Mouse (Mus musculus): Measurements from ENCODE around the gene Hat1.
"Not testable (repeated sequence)": the region's sequence is repeated elsewhere in the genome, so short reads cannot be mapped to it uniquely, and the experiment has no call there.

The Hat1 gene

DNA sequence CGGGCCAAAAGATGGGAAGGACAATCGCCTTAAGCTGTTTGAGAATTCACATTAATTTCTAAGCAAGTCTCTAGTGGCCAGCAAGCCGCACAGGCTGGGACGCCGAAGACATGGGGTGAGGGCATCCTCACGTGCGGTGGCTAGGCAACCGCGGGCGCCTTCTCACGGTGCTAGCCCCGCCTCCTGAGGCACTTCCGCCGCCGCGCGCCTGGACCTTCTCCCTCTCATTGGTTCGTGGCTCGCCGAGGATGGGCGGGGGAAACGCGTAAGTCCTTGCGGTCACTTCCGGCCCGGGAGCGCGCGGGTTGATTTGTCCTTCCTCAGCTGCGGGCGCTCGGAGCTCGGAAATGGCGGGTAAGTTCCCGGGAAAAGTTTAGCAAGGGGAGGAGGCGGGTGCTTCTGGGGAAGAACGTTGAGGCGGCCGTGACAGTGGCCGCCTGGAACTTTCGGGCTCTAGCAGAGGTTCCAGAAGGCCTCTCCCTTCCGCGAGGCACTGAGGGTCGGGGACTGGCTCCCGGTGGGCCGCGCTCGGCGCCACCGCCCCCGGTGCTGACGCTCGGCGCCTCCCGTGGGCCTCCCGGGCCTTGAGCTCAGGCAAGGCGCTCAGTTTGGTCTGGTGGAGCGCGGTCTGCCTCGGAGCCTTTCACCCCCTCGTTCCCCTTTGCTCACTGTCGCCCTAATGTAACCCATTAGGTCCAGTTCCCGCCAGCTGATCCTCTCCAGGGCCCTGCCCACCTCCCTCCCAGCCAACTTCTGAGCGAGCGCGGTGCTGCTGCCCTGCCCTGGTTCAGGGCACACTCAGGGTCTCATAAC lies at the start of gene Hat1:
TSS of gene Hat1 (plus strand) at position 8 of the 813 bp plus-strand sequence.
- DNase-seq (ENCODE audit: low spot score in 2 of 2): peak; percentile 88 to 89

DNA sequence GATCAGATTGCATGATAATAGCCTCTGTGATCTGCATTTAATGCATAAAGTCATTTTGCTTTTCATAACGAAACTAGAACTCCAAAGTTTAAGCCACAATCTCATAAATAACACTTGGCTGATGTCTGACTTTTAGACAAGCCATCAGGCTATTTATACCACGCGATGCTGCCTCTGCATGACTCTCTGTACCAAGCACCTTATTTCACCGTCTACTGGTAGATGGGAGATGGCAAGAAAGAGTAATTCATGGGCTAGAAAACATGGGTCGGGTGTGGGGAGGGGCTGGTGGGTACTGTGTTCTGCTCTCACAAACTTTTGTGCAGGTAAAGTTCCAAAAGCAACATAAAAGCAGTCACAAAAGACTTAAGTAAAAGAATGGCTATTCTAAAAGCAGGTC lies 48.6 kb upstream of the Hat1 start:
- DNase-seq (ENCODE audit: low spot score in 2 of 2): no peak

DNA sequence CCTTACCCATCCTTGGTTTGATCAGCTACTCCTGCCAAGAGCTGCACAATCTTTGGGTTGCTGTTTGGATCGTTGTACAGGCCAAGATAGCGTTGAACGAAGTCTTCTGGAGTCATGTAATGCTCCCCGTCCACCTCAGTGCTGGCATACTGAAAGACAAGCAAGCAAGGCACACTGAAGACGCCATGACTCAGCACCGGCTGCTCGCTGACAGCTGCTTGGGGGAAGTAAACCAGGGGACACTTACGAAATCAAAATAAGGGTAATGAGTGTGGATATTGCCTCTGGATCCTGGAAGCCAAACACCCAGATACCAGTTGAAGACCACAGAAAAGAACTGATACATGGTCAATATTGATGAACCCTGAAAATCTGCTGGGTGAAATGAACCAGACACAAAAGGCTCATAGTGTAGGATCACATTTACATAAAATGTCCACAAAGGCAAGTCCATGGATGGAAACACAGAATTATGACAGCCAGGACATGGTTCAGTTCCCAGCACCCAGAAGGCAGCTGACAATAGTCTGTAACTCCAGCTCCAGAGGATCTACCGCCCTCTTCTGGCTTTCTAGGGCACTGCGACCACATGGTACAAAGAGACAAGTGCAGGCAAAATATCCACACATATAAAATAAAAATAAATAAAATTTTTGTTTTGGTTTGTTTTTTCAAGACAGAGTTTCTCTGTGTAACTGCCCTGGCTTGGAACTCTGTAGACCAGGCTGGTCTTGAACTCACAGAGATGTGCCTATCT lies 44.7 kb upstream of the Hat1 start:
- DNase-seq (ENCODE audit: low spot score in 2 of 2): no peak

DNA sequence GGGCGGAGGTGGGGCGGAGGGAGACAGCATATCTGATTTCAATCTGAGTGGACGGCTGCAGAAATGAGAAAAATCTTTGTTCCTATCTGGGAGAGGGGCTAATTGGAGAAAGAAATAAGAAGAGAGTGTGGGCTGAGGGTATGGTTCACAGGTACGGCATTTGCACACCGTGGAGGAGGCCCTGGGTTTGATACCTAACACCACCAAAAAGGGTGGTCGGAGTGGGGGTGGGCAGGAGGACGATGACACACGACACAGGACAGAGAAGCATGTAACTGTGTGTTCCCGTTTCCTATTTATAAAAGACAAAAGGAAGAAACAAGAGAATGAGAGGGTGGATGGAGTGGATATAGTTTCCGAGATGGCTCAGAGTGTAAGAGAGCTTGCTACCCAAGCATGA lies 41.6 kb upstream of the Hat1 start:
- no peak for DNase-seq (ENCODE audit: low spot score in 2 of 2)

DNA sequence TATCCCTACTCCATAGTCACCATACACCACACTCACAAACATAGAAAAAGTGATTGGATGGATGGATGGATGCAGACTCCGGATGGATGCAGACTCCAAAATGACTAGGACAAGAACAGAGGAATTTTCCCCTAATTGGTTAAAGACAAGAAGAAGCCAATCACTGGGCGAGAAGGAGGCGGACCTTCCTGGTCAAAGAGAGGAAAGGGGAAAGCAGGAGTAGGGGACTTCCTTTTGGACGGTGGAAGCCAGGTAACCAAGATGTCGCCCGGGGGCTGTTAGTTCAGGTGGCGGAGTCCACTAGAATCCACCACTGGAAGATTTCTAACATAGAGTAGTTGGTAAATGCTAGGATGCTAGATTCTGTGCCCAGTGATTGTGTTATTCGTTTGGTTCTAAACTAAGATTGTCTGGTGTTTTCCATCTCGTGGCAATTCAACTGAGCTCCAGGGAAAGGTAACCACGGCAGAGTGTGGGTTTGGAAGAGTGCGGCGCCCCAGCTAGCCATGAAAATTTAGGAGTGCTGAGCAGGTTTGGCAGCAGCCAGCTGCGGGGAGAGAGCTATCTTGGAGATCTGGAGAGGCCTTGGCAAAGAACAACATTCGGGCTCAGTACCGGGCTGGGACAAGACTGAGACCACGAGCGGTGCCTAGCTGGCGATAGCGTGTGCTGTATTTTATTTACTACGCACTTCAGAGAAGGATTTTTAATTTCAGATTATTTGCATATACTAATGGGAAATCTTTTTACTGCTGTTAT lies 40.8 kb upstream of the Hat1 start:
- no peak for DNase-seq (ENCODE audit: low spot score in 2 of 2)

DNA sequence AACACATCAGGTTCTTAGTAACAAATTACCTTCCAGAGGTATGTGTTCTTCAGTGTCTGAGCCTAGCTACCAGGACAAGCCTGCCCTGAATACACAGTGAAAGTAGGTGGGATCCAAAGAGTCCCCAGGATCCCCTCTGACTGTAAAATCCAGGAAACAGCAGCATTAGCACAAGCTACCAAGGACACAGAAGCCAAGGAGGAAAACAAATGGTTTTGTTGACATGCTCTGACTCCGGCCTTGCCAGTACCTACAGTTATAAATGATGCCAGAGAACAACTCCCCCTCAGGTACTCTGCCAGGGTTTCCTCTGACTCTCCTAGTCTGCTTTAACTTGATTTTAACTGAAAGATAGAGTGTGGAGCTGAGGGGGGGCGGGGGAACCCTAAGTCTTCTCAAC lies 39.2 kb upstream of the Hat1 start:
- no peak for DNase-seq (ENCODE audit: low spot score in 2 of 2)

DNA sequence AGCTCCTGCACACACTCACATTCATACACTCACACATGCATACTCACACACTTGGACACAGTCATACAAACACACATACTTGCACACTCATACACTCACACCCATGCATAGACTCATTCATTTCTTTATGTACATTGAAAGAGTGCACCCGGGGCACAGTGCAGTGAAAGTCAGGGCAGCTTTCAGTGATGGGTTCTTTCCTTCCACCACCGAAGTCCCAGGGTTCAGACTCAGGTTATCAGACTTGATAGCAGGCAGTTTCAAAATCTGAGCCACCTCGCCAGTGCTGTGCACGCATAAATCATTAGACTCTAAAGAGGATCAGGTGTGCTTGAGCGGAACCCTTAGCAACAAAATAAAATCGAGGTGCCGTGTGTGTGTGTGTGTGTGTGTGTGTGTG lies 38.6 kb upstream of the Hat1 start:
- no peak for DNase-seq (ENCODE audit: low spot score in 2 of 2)

DNA sequence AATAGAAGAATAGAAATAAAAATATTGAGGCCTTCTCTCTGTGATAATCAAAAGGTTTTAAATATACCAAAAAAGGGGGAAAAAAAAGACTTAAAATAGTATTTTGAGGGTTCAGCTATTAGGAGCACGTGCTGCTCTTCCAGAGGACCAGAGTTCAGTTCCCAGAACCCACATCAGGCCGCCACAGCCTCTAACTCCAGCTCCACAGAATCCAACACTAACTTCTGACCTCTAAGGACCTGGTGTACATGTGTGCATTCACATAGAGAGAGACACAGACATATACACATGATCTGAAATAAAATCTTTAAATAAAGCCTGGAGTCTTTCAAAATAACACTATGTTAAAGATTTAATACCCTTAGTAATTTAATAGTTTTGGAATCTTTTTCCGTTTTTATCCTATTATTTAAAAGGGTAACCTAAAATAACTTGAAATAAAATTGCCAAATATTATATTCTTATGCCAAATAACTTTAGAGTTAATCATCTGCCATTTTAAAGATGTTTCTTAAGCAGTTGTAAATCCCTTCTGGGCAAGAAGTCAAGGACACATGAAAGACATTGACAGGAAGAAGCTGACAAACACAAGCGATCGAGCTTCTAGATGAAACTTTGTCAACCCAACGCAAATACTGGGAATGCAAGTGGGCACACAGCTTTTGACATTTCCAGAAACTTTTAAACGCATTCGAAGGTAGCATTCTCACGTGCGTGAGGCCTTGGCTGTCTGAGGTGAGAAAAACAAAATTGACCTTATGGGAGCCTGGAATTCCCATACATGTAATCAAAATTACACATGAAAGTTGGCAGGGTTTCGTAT lies 37.6 kb upstream of the Hat1 start:
- no peak for DNase-seq (ENCODE audit: low spot score in 2 of 2)

DNA sequence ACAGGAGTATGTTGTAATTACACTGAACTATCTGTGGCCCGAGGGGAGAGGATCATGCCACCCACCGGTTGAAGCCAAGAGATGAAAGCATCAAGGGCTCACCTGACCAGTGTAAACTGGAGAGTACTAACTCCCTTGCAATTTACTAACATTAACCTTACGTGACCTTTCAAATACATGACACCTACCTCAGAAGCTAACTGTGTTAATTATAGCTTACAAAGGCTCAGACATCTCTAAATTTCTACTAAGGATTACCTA lies 37.1 kb upstream of the Hat1 start:
- DNase-seq (ENCODE audit: low spot score in 2 of 2): no peak

DNA sequence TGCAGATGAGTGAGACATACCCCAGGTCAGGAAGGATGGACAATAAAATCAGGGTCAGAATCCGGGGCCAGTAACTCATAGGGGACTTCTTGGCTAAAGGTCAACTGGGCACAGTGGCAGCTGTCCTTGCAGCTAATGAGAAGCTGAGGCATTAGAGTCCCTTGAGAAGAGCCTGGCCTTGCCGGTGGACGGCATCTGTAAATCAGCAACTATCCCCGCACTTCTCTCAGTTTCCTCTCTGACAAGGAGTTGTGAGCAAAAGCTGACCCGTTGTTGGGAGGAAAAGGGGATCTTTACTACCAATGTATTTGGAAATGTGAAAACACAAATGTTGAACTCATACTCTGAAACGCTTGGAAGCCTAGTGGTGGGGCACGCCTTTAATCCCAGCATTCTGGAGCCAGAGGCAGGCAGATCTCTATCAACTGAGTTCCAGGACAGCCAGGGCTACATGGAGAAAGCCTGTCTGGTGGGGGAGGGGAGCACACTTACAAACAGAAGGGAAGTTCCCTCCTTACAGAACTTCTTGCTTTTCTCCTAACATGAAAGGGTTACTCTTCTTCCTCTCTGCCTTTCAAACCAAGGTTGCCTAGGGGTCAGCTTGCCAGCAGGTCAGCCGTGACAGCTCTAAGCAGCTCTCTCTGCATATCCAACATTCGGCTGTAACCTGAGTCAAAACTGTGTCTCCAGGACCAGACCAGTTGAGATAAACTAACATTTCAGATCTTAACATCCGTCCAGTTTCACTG lies 35.3 kb upstream of the Hat1 start:
- DNase-seq (ENCODE audit: low spot score in 2 of 2): no peak

DNA sequence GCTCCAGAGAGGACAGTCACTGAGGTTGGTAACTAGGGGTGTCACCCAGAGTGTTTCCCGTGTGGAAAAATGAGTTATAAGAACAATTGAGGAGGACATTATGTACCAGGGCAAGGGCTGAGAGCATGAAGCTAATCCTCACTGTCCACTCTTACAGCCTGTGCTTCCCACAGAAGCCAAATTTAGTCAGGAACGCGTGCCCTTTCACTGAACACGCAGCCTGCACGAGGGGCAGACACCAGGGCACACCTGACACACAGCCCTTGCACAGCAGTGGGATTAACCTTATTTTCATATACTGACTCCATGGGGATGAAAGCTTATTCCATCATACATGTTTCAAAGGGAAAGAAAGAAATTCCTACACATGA lies 34.7 kb upstream of the Hat1 start:
- no peak for DNase-seq (ENCODE audit: low spot score in 2 of 2)

DNA sequence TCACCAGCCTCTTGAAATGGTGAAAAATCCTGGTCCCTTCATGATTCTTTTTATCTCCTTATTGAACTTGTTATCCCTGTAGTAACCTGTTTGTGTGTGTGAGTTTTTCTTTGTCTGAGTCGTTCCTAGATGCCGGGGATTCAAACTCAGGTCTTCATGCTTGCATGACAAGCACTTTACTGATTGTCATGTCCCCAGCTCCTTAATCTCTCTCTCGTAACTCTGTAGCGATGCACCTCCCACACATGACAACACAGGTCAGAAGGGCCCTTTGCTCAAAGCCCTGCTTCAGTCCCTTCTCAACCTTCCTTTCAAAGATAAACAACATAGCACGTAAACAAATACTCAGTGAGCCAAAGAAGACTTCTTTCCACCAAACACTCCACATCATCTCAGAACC lies 30.4 kb upstream of the Hat1 start:
- no peak for DNase-seq (ENCODE audit: low spot score in 2 of 2)

DNA sequence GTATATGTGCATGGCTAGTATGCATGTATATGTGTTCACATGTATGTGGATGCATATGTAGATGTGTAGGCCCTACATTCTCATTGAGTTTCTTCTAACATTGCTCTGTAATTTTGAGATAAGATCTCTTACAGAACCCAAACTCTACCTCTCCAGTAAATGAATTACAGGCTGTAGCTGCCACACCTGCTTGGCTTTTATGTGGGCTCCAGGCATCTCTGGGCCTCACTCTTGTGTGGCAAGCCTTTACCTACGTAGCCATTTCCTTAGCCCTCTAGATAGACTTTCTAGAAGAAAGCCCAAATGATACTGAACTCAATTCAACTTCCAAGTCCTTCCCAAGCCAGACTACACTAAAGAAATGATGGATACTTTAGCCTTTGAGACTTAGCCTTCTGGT lies 28.6 kb upstream of the Hat1 start:
- DNase-seq (ENCODE audit: low spot score in 2 of 2): no peak

DNA sequence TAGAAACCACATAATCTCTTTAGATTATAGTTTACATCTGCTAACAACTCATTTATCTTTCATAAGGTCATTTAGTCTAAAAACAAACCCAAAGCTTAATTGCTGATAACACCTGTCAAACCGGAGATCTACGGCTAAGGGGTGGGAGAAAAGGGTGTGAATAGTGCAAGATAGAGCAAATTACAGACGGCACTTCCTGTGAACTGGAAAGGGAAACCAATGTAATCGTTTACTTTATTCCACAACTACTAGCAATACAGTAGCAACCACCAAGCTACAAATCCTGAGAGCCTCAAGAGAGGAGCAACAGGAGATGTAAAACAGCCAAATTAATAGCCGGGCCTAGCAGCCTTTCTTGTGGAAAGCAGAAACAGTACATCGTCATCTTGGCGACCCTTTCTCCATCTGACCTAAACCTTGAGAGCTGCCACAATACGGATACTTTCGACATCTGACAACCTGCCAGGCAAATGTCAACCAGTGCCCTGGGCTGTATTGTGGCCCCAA lies 22.1 kb upstream of the Hat1 start:
- no peak for DNase-seq (ENCODE audit: low spot score in 2 of 2)

DNA sequence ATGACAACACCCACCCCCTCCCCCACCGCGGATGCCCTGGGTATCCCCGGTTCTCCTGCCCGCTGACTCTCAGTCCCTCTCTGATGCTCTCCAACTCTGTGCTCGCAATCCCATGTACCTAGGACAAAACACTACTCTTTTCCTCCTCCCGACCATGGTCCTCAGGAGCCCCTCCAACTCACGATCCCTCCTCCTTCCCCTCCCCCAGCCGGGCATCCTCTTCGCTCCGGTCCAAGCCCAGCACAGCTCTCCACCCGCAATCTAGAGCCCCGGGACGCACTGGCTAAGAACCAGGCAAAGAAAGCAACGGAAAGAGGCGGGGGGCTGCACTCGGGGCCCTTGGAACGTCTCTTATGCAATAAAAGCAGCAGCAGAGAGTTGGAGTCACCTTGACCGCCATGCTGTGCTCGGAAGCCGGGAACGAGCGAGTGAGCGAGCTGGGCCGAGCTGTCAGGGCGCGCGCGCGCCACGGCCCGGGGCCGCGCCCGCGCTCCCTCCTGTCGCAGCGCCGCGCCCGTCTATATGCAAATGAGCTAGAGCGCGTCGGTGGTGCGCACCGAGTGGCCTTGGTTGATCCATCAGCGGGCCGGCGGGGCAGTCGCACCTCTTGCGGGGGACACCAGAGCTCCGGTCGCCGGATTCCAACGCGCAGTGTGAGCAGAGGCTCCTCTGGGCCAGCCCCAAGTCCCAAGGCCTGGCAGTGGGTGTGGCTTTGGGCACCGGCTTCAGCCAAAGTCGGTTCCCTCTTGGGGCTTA lies 21.5 kb upstream of the Hat1 start, which contains the start of gene Slc25a12:
TSS of gene Slc25a12 (minus strand) at position 625 of the 756 bp plus-strand sequence.
- peak; percentile 48 to 57 for DNase-seq (ENCODE audit: low spot score in 2 of 2)

DNA sequence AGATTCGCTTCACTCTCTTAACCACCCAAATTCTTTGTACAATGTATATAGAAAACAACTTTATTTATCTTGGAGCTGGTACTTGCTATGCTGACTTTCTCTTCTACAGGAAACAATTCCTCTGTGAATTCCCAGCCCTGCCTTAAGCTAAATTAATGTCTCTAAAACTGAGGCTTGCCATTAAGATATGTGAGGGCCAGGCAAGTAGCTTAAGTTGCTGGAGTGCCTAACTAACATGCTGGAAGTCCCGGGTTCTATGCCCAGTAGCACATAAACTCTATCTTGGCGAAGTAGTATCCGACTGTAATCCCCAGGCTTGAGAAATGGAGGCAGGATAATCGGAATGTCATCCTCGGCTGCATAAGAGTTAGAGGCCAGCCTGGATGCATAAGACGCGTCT lies 20.7 kb upstream of the Hat1 start:
- DNase-seq (ENCODE audit: low spot score in 2 of 2): no peak

DNA sequence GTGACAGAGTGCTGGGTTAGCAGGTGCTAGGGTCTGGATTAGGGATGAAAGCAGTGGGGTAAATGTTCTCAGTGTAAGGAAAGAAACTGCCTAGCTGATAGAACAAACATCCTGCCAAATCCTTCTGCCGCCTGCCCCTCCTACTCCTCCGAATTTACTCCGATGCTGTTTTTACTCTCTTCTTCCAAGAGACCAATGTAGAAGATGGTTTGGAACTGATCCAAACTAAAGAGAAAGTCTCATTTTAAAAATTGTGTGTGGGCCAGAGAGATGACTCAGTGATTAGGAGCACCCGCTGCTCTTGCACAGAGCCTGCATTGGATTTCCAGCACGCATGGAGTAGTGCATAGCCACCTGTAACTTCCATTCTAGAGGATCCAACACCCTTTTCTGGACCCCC lies 17.0 kb upstream of the Hat1 start:
- no peak for DNase-seq (ENCODE audit: low spot score in 2 of 2)

DNA sequence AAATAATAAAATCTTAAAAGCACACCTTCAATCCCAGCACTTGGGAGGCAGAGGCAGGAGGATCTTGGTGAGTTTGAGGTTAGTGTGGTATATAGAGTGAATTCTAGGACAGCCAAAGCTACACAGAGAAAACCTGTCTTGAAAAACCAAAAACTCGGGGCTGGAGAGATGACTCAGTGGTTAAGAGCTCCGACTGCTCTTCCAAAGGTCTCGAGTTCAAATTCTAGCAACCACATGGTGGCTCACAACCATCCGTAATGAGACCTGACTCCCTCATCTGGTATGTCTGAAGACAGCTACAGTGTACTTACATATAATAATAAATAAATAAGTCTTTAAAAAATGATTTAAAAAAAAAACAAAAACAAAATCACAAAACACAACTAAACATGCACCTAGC lies 16.5 kb upstream of the Hat1 start:
- not testable (repeated sequence) for DNase-seq (ENCODE audit: low spot score in 2 of 2)

DNA sequence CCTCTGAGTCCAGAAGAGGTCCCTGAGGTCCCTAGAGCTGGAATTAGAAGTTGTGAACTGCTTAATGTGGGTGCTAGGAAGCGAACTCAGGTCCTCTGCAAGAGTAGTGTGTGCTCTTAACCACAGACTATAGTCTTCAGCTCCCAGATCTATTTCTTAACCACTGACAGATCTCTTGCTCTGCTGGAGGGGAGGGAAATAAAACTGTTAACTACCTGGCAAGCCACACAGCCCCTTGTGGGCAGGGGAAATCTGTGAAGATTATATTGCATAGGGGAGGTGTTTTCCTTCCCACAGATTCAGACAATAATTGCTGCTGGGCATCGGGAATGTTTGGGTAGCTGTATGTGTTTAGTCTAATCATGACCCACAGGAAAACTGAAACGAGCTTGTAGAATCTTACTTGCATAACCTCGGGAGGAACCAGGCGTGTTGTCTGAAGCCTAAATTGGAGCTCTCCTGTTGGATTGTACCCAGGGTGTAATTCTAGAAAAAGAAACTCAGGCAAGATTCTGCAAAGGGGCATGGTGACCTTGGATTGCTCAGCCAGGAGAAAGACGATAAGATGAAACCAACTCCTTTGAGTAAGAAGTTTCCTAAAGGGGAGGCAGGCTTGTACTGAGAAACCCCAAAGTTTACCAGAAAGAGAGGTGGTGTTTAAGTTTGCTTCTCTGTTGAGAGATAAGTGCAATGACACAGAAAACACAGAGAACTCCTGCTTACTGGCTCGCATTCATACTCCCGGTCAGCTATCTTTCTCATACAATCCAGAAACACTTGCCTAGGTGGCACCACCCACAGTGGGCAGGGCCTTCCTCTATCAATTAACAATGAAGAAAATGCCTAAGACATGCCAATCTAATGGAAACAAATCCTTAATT lies 14.2 kb upstream of the Hat1 start:
- no peak for DNase-seq (ENCODE audit: low spot score in 2 of 2)

All from frontal cortex, postnatal 25 days (tissue).